Mouse (Mus musculus): ENCODE results near the gene Rere. TPM values are rescaled to one million over a fixed set of nuclear protein-coding genes. Genes with fewer than 3 reads are reported as not detected.

The Rere gene
- polyA plus RNA-seq, 1 experiment from 2014 or later, result 44.4 TPM

GRCm38 (mm10) chr4:150664726-150665125 lies 383.3 kb downstream of the Rere start:
- no peak for DNase-seq (ENCODE audit: low spot score)

GRCm38 (mm10) chr4:150665806-150666205 lies 384.4 kb downstream of the Rere start:
- no peaks in the 10 kb centered on the region for H3K36me3 ChIP-seq (replicated peaks; ENCODE audit: control insufficient read depth, insufficient read depth)
- H3K4me1 ChIP-seq (replicated peaks; ENCODE audit: control insufficient read depth, insufficient read depth, low read length), result 0 out of 2 replicates have a peak, but pooled peaks cover 3% of the 10 kb centered on the region
- no peak overlapping the region for H3K27ac ChIP-seq
- H3K4me3 ChIP-seq (replicated peaks; ENCODE audit: low read length), result no peak overlapping the region
- ATAC-seq (ENCODE audit: low FRiP score) (no peak), DNase-seq (ENCODE audit: low spot score) (no peak)
- H3K9me3 ChIP-seq (ENCODE audit: control insufficient read depth, low read length), result no peaks in the 10 kb centered on the region
- 90% methylated on average over 10 of the region's 10 CpGs for WGBS
- no peak overlapping the region for H3K9ac ChIP-seq
- H3K4me2 ChIP-seq (replicated peaks), result no peak overlapping the region
- H3K27me3 ChIP-seq (ENCODE audit: control insufficient read depth, insufficient read depth, low read length), result no peaks in the 10 kb centered on the region

More at GRCm38 (mm10) chr4:150664726-150665125, 383.3 kb downstream of the Rere start:
- no peak for ATAC-seq (ENCODE audit: low FRiP score)
- no peaks in the 10 kb centered on the region for H3K9me3 ChIP-seq (ENCODE audit: control insufficient read depth, low read length)
- no peak overlapping the region for H3K4me2 ChIP-seq (replicated peaks)
- H3K36me3 ChIP-seq (replicated peaks; ENCODE audit: control insufficient read depth, insufficient read depth), result no peaks in the 10 kb centered on the region
- H3K4me3 ChIP-seq (replicated peaks; ENCODE audit: low read length), result no peak overlapping the region
- H3K27me3 ChIP-seq (ENCODE audit: control insufficient read depth, insufficient read depth, low read length), result no peaks in the 10 kb centered on the region
- H3K9ac ChIP-seq, result no peak overlapping the region
- WGBS, result 87% methylated on average over 7 of the region's 7 CpGs
- 0 out of 2 replicates have a peak, but pooled peaks cover 3% of the 10 kb centered on the region for H3K4me1 ChIP-seq (replicated peaks; ENCODE audit: control insufficient read depth, insufficient read depth, low read length)
- no peak overlapping the region for H3K27ac ChIP-seq

Other genes with a start within 250 kb of the Rere start
- 0.33 and 0.39 TPM in 2 replicates for gene Gpr157, start 194.3 kb upstream of the Rere start, polyA plus RNA-seq (2014; fragmentation: Nextera tagmentation; extraction: Ambion mirVana)
- gene Slc2a5, start 162.4 kb upstream of the Rere start, polyA plus RNA-seq (2014; fragmentation: Nextera tagmentation; extraction: Ambion mirVana), result 2.4 and 2.8 TPM in 2 replicates
- gene Slc2a7, start 132.7 kb upstream of the Rere start, polyA plus RNA-seq (2014; fragmentation: Nextera tagmentation; extraction: Ambion mirVana), result not detected in 2 replicates
- gene Car6, start 80.3 kb upstream of the Rere start, polyA plus RNA-seq (2014; fragmentation: Nextera tagmentation; extraction: Ambion mirVana), result not detected in 2 replicates
- gene Eno1, start 44.9 kb upstream of the Rere start, polyA plus RNA-seq (2014; fragmentation: Nextera tagmentation; extraction: Ambion mirVana), result 955 and 1,038 TPM in 2 replicates